27 mouse cellular contexts compared by ENCODE assay signal in genomic region chr19:53366881-53367280, GRCm38 (mm10). TPM values are rescaled to one million over a fixed set of nuclear protein-coding genes. Genes with fewer than 3 reads are reported as not detected.
"Had no signal": no experiment of that assay in that cellular context is flagged by ENCODE, and none has a peak within 500 bp of the region (broad histone marks: within the 10 kb centered on the region; RNA-seq: fewer than 3 reads in every experiment).

No protein-coding gene starts in this region.

- H3K4me3 ChIP-seq: kidney, embryonic 15.5 days; limb, embryonic 12.5 days; limb, embryonic 15.5 days had no signal

- DNase-seq: kidney, adult 8-10 months; kidney, postnatal 10 days; kidney, postnatal 36 days; layer of hippocampus, adult 9-11 months; left cerebral cortex, postnatal 4 days; liver, postnatal 0 days; lung, embryonic 14.5 days; midbrain, embryonic 14.5 days; right cerebral cortex, adult 18-20 months; right cerebral cortex, postnatal 14 days; right cerebral cortex, postnatal 4 days; thymus, postnatal 25 days had no signal

- H3K27ac ChIP-seq: kidney, embryonic 15.5 days; limb, embryonic 15.5 days; liver, embryonic 14.5 days; macrophage; stomach, postnatal 0 days had no signal

- ATAC-seq: liver, postnatal 0 days; lung, postnatal 0 days had no signal

RNA-seq across cellular contexts. Expression of gene Gm10197, which starts 4.7 kb away (rescaled TPM):
- total RNA-seq: layer of hippocampus, postnatal 25 days; left cerebral cortex, adult 8-10 months; left cerebral cortex, postnatal 14 days; left cerebral cortex, postnatal 4 days; megakaryocyte, adult 5-6 weeks; midbrain, postnatal 0 days had no signal
- polyA plus RNA-seq: kidney, embryonic 15.5 days; limb, embryonic 12.5 days; limb, embryonic 15.5 days; liver, embryonic 11.5 days; liver, embryonic 14.5 days; liver, postnatal 0 days; lung, postnatal 0 days; macrophage; midbrain, postnatal 0 days; neural tube, embryonic 11.5 days; stomach, embryonic 14.5 days; stomach, postnatal 0 days had no signal
